Mouse (Mus musculus) MEL (cell line): ENCODE data around the gene Tuba1b.

ENCODE experiments used
- GABPA ChIP-seq: IDR thresholded peaks from 2 replicates; pipeline ENCODE4 v1.6.1; 2012; ENCODE audit warnings: low read depth, mild to moderate bottlenecking, inconsistent platforms, low read length, improper control_type of control experiment, moderate library complexity
- GATA1 ChIP-seq: IDR thresholded peaks from 2 replicates; pipeline ENCODE4 v1.6.1; 2011; ENCODE audit warnings: low read depth, low read length, improper control_type of control experiment
- POLR2A ChIP-seq, 2 experiments: IDR thresholded peaks; 2 replicates each; pipeline ENCODE4 v1.6.1; 2011 to 2012; ENCODE audit warnings: low read length in 2 of 2, mild to moderate bottlenecking in 2 of 2, control low read depth in 1 of 2, improper control_type of control experiment in 1 of 2, low read depth in 1 of 2, moderate library complexity in 1 of 2; ENCODE audit not compliant: control insufficient read depth in 1 of 2, insufficient read depth in 1 of 2, poor library complexity in 1 of 2
- TBP ChIP-seq: IDR thresholded peaks from 2 replicates; pipeline ENCODE4 v1.8.0; 2011; ENCODE audit warnings: low read depth, low read length, improper control_type of control experiment

- no peak for TF ChIP-seq GABPA
- TF ChIP-seq TBP: no peak
- no peak for TF ChIP-seq POLR2A (IDR thresholded peaks at IDR 0.05; ENCODE audit: control insufficient read depth in 1 of 2, insufficient read depth in 1 of 2, low read depth in 1 of 2, low read length in 2 of 2, poor library complexity in 1 of 2)
- no peak for TF ChIP-seq GATA1
These were observed 18.5 kb upstream of the Tuba1b start for GRCm38 (mm10) chr15:98952751-98953400.
